9 mouse cellular contexts compared by ENCODE assay signal in genomic region chr4:139872595-139872994, GRCm38 (mm10). TPM values are rescaled to one million over a fixed set of nuclear protein-coding genes. Genes with fewer than 3 reads are reported as not detected.
DNase-seq lines count a peak whose midpoint lies in the region; ATAC-seq lines count a peak whose summit lies in the region.
"Had no signal": no experiment of that assay in that cellular context is flagged by ENCODE, and none has a peak within 500 bp of the region (broad histone marks: within the 10 kb centered on the region; RNA-seq: fewer than 3 reads in every experiment).

No protein-coding gene starts in this region.

- H3K9ac ChIP-seq in forebrain, embryonic 16.5 days (replicated peaks; ENCODE audit: low read depth, low read length), result no peak overlapping the region
- H3K9ac ChIP-seq in midbrain, embryonic 14.5 days (replicated peaks; ENCODE audit: low read length), result no peak overlapping the region

- H3K27ac ChIP-seq in forebrain, embryonic 16.5 days (ENCODE audit: low read length), result no peak overlapping the region
- no peak overlapping the region for H3K27ac ChIP-seq in midbrain, embryonic 14.5 days (replicated peaks; ENCODE audit: low read depth, low read length)

- peak; percentile 75 for ATAC-seq in forebrain, embryonic 16.5 days
- ATAC-seq in midbrain, embryonic 14.5 days (ENCODE audit: low FRiP score, low TSS enrichment), result peak; percentile 50; the same call in 1 of the 2 replicates

- no peaks in the 10 kb centered on the region for H3K36me3 ChIP-seq in forebrain, embryonic 16.5 days (ENCODE audit: control insufficient read depth, insufficient read depth)
- H3K36me3 ChIP-seq in midbrain, embryonic 14.5 days (ENCODE audit: control insufficient read depth, insufficient read depth, low read length), result no peaks in the 10 kb centered on the region

- no peaks in the 10 kb centered on the region for H3K4me1 ChIP-seq in forebrain, embryonic 16.5 days (replicated peaks; ENCODE audit: control insufficient read depth, insufficient read depth, low read length)
- H3K4me1 ChIP-seq in midbrain, embryonic 14.5 days (ENCODE audit: control insufficient read depth, insufficient read depth, low read length), result no peaks in the 10 kb centered on the region

- H3K9me3 ChIP-seq in forebrain, embryonic 16.5 days (ENCODE audit: control insufficient read depth, low read length), result no peaks in the 10 kb centered on the region
- H3K9me3 ChIP-seq in midbrain, embryonic 14.5 days (ENCODE audit: control insufficient read depth, low read length), result no peaks in the 10 kb centered on the region

- H3K4me3 ChIP-seq in forebrain, embryonic 16.5 days (replicated peaks; ENCODE audit: low read length), result no peak overlapping the region
- H3K4me3 ChIP-seq in midbrain, embryonic 14.5 days (replicated peaks; ENCODE audit: low read depth, low read length), result no peak overlapping the region

- no peak overlapping the region for H3K4me2 ChIP-seq in forebrain, embryonic 16.5 days (ENCODE audit: low read length)
- no peak overlapping the region for H3K4me2 ChIP-seq in midbrain, embryonic 14.5 days (ENCODE audit: low read length)

- WGBS in forebrain, embryonic 16.5 days, result 5% methylated on average over 3 of the region's 3 CpGs
- WGBS in midbrain, embryonic 14.5 days, result 2% methylated on average over 3 of the region's 3 CpGs

- 0 out of 2 replicates have a peak, but pooled peaks cover 2% of the 10 kb centered on the region for H3K27me3 ChIP-seq in forebrain, embryonic 16.5 days (replicated peaks; ENCODE audit: control insufficient read depth, insufficient read depth, low read length)
- H3K27me3 ChIP-seq in midbrain, embryonic 14.5 days (ENCODE audit: control insufficient read depth, insufficient read depth, low read length), result no peaks in the 10 kb centered on the region

- DNase-seq in gastrocnemius, postnatal 10 days, result peak; percentile 48
- no peak for DNase-seq in gastrocnemius, postnatal 25 days
- peak; percentile 28 to 29 for DNase-seq in B cell, adult 2 months
- peak; percentile 13 for DNase-seq in c-Kit-positive CD71-positive TER-119-positive erythroid progenitor cells, embryonic 14.5 days (ENCODE audit: low spot score)
- peak; percentile 78 to 81 for DNase-seq in layer of hippocampus, postnatal 10 days (ENCODE audit: low spot score in 2 of 2)
- peak; percentile 93 for DNase-seq in midbrain, embryonic 14.5 days
- peak; percentile 16 to 19 for DNase-seq in thymus, postnatal 36 days

RNA-seq across cellular contexts. Expression of gene Pax7, which starts 39.3 kb away (rescaled TPM):
- 10 to 100 TPM in 1 of 2 experiments, 1 to 10 TPM in 1; 8.3 to 11.3 TPM for total RNA-seq in gastrocnemius, postnatal 10 days (2021)
- 1 to 10 TPM; 1.6 to 2.4 TPM for total RNA-seq in gastrocnemius, postnatal 25 days (2021)
- 0.15 TPM in 1 of 2 replicates, not detected in the other for polyA plus RNA-seq in forebrain, embryonic 16.5 days (2015; fragmentation: Nextera tagmentation; extraction: Ambion mirVana)
- under 1 TPM in 1 of 2 experiments, not detected in 1; 0.11 TPM for total RNA-seq in layer of hippocampus, postnatal 10 days (2021)
- polyA plus RNA-seq in midbrain, embryonic 14.5 days (2014; fragmentation: Nextera tagmentation; extraction: Ambion mirVana), result 9.1 and 9.2 TPM in 2 replicates
- polyA plus RNA-seq: liver, embryonic 16.5 days had no signal
